Mouse (Mus musculus) cerebellum, adult 9-10 months (tissue): ENCODE results near the gene Cd9.
"Not testable (repeated sequence)": the region's sequence is repeated elsewhere in the genome, so short reads cannot be mapped to it uniquely, and the experiment has no call there.

Experiments used
- DNase-seq: peaks from one replicate; pipeline ENCODE4 v3.0.0; 2022

Cd9 gene

GRCm38 (mm10) chr6:125496417-125496816, 1.8 kb upstream of the Cd9 start:
- DNase-seq = no peak

- DNase-seq = no peak
Observed at GRCm38 (mm10) chr6:125495361-125495760, 770 bp upstream of the Cd9 start.

GRCm38 (mm10) chr6:125493147-125493546, 1.4 kb downstream of the Cd9 start:
- DNase-seq = no peak

- DNase-seq = no peak
Observed at GRCm38 (mm10) chr6:125492664-125493063, 1.9 kb downstream of the Cd9 start.

- DNase-seq = no peak
Observed at GRCm38 (mm10) chr6:125492033-125492432, 2.6 kb downstream of the Cd9 start.

- no peak for DNase-seq
Observed at GRCm38 (mm10) chr6:125491393-125491792, 3.2 kb downstream of the Cd9 start.

GRCm38 (mm10) chr6:125489881-125490559, 4.6 kb downstream of the Cd9 start:
- no peak for DNase-seq

GRCm38 (mm10) chr6:125485589-125485988, 9.0 kb downstream of the Cd9 start:
- no peak for DNase-seq

GRCm38 (mm10) chr6:125484721-125485120, 9.9 kb downstream of the Cd9 start:
- no peak for DNase-seq

- not testable (repeated sequence) for DNase-seq
Observed at GRCm38 (mm10) chr6:125484313-125484660, 10.3 kb downstream of the Cd9 start.

GRCm38 (mm10) chr6:125483515-125484312, 10.9 kb downstream of the Cd9 start:
- no peak for DNase-seq

- no peak for DNase-seq
Observed at GRCm38 (mm10) chr6:125482427-125482831, 12.2 kb downstream of the Cd9 start.

- DNase-seq = no peak
Observed at GRCm38 (mm10) chr6:125481667-125482390, 12.8 kb downstream of the Cd9 start.

GRCm38 (mm10) chr6:125480396-125481361, 13.9 kb downstream of the Cd9 start:
- DNase-seq = no peak

- DNase-seq = no peak
Observed at GRCm38 (mm10) chr6:125479359-125479758, 15.2 kb downstream of the Cd9 start.

- no peak for DNase-seq
Observed at GRCm38 (mm10) chr6:125478135-125479128, 16.2 kb downstream of the Cd9 start.

- DNase-seq = no peak
Observed at GRCm38 (mm10) chr6:125476826-125477589, 17.6 kb downstream of the Cd9 start.

GRCm38 (mm10) chr6:125476090-125476489, 18.5 kb downstream of the Cd9 start:
- no peak for DNase-seq

- DNase-seq = no peak
Observed at GRCm38 (mm10) chr6:125475184-125475583, 19.4 kb downstream of the Cd9 start.

- no peak for DNase-seq
Observed at GRCm38 (mm10) chr6:125473939-125474338, 20.7 kb downstream of the Cd9 start.
